Mouse (Mus musculus) kidney, adult 9 months (tissue): Measurements from ENCODE around the gene Spef2.
"Not testable (repeated sequence)": the region's sequence is repeated elsewhere in the genome, so short reads cannot be mapped to it uniquely, and the experiment has no call there.

Source experiments
- DNase-seq: peaks from one replicate; pipeline ENCODE4 v3.0.0; 2022

The Spef2 gene

GRCm38 (mm10) chr15:9664948-9665347 lies 83.7 kb downstream of the Spef2 start:
- DNase-seq: not testable (repeated sequence)

- DNase-seq: no peak
These were observed 87.5 kb downstream of the Spef2 start for GRCm38 (mm10) chr15:9661215-9661614.

- DNase-seq: no peak
These were observed 114.2 kb downstream of the Spef2 start for GRCm38 (mm10) chr15:9634471-9634870.

- DNase-seq: no peak
These were observed 117.0 kb downstream of the Spef2 start for GRCm38 (mm10) chr15:9631657-9632056.

- DNase-seq: no peak
These were observed 119.0 kb downstream of the Spef2 start for GRCm38 (mm10) chr15:9629660-9630059.

- no peak for DNase-seq
These were observed 124.0 kb downstream of the Spef2 start for GRCm38 (mm10) chr15:9624619-9625018.

- DNase-seq: peak; percentile 63
These were observed 140.5 kb downstream of the Spef2 start for GRCm38 (mm10) chr15:9608177-9608576.

- DNase-seq: no peak
These were observed 148.6 kb downstream of the Spef2 start for GRCm38 (mm10) chr15:9600088-9600455.

- no peak for DNase-seq
These were observed 149.1 kb downstream of the Spef2 start for GRCm38 (mm10) chr15:9599382-9600087.

- peak; percentile 63 for DNase-seq
These were observed 152.2 kb downstream of the Spef2 start for GRCm38 (mm10) chr15:9596298-9597060.

- no peak for DNase-seq
These were observed 158.7 kb downstream of the Spef2 start for GRCm38 (mm10) chr15:9589939-9590338.

GRCm38 (mm10) chr15:9580470-9581280 lies 168.0 kb downstream of the Spef2 start:
- no peak for DNase-seq

- DNase-seq: no peak
These were observed 171.4 kb downstream of the Spef2 start for GRCm38 (mm10) chr15:9577303-9577702.

- DNase-seq: no peak
These were observed 173.9 kb downstream of the Spef2 start for GRCm38 (mm10) chr15:9574796-9575195.

GRCm38 (mm10) chr15:9573361-9573760 lies 175.3 kb downstream of the Spef2 start:
- DNase-seq: peak; percentile 82

GRCm38 (mm10) chr15:9572664-9573063 lies 176.0 kb downstream of the Spef2 start:
- DNase-seq: no peak

- DNase-seq: no peak
These were observed 176.8 kb downstream of the Spef2 start for GRCm38 (mm10) chr15:9571896-9572295.

- no peak for DNase-seq
These were observed 181.4 kb downstream of the Spef2 start for GRCm38 (mm10) chr15:9567316-9567715.

GRCm38 (mm10) chr15:9565396-9565795 lies 183.3 kb downstream of the Spef2 start:
- peak; percentile 37 for DNase-seq

GRCm38 (mm10) chr15:9564156-9564555 lies 184.5 kb downstream of the Spef2 start:
- no peak for DNase-seq

GRCm38 (mm10) chr15:9557264-9557663 lies 191.4 kb downstream of the Spef2 start:
- DNase-seq: not testable (repeated sequence)

GRCm38 (mm10) chr15:9548951-9549350 lies 199.7 kb downstream of the Spef2 start:
- DNase-seq: no peak

- DNase-seq: no peak
These were observed 213.5 kb downstream of the Spef2 start for GRCm38 (mm10) chr15:9535200-9535599.
